Mouse (Mus musculus) MEL (cell line): ENCODE data around the gene Zfp583. TPM values are rescaled to one million over a fixed set of nuclear protein-coding genes. Genes with fewer than 3 reads are reported as not detected.

Experiments
- DNase-seq: peaks from one replicate; pipeline ENCODE4 v3.0.0; 2011; ENCODE audit warnings: low read depth, low spot score
- H3K27ac ChIP-seq: 2 replicates; pipeline ENCODE4 v1.5.1; 2012; ENCODE audit warnings: low read depth, mild to moderate bottlenecking, control low read depth, low read length, moderate library complexity; ENCODE audit not compliant: control insufficient read depth
- H3K27me3 ChIP-seq, 2 experiments: fragments of 150-350 bp in 1 of 2; sonication (generic) in 1 of 2; 2 replicates each; pipeline ENCODE4 v1.6.1; 2012; ENCODE audit warnings: low read length in 2 of 2, mild to moderate bottlenecking in 2 of 2, improper control_type of control experiment in 1 of 2, moderate library complexity in 1 of 2; ENCODE audit not compliant: insufficient read depth in 2 of 2, control insufficient read depth in 1 of 2
- H3K36me3 ChIP-seq, 2 experiments: 2 replicates each; pipeline ENCODE4 v1.6.1; 2012 to 2014; ENCODE audit warnings: low read length in 2 of 2, improper control_type of control experiment in 1 of 2, inconsistent platforms in 1 of 2, mild to moderate bottlenecking in 1 of 2; ENCODE audit not compliant: insufficient read depth in 2 of 2, control insufficient read depth in 1 of 2
- H3K4me1 ChIP-seq, 2 experiments: fragments of 150-350 bp in 1 of 2; sonication (generic) in 1 of 2; 2 replicates each; pipeline ENCODE4 v1.6.1; 2012; ENCODE audit warnings: low read length in 2 of 2, improper control_type of control experiment in 1 of 2, mild to moderate bottlenecking in 1 of 2; ENCODE audit not compliant: insufficient read depth in 2 of 2, control insufficient read depth in 1 of 2
- H3K4me3 ChIP-seq, 2 experiments: fragments of 150-350 bp in 1 of 2; sonication (generic) in 1 of 2; 2 replicates each; pipeline ENCODE4 v1.5.1; 2012; ENCODE audit warnings: low read depth in 2 of 2, low read length in 2 of 2, mild to moderate bottlenecking in 2 of 2, moderate library complexity in 2 of 2, control low read depth in 1 of 2, improper control_type of control experiment in 1 of 2; ENCODE audit not compliant: control insufficient read depth in 1 of 2, insufficient read depth in 1 of 2
- H3K79me2 ChIP-seq: 2 replicates; pipeline ENCODE4 v1.6.1; 2012; ENCODE audit warnings: mild to moderate bottlenecking, low read length, moderate library complexity; ENCODE audit not compliant: control insufficient read depth, poor library complexity, insufficient read depth
- H3K9ac ChIP-seq: 2 replicates; pipeline ENCODE4 v1.6.1; 2012; ENCODE audit warnings: low read depth, mild to moderate bottlenecking, control low read depth, low read length, moderate library complexity; ENCODE audit not compliant: control insufficient read depth, poor library complexity, severe bottlenecking
- H3K9me3 ChIP-seq: fragments of 150-350 bp; sonication (generic); replicated peaks from 2 replicates; pipeline ENCODE4 v1.6.1; 2012; ENCODE audit warnings: mild to moderate bottlenecking, low read length, improper control_type of control experiment, moderate library complexity; ENCODE audit not compliant: insufficient read depth
- BHLHE40 ChIP-seq: IDR thresholded peaks from 2 replicates; pipeline ENCODE4 v1.6.1; 2012; ENCODE audit warnings: low read depth, mild to moderate bottlenecking, inconsistent platforms, low read length, improper control_type of control experiment, borderline replicate concordance
- CHD1 ChIP-seq: IDR thresholded peaks from 2 replicates; pipeline ENCODE4 v1.6.1; 2012; ENCODE audit warnings: low read depth, mild to moderate bottlenecking, inconsistent platforms, low read length, improper control_type of control experiment
- CHD2 ChIP-seq: IDR thresholded peaks from 2 replicates; pipeline ENCODE4 v1.6.1; 2011; ENCODE audit warnings: low read length, improper control_type of control experiment
- CTCF ChIP-seq, 3 experiments: IDR thresholded peaks in 2 of 3; conservative IDR thresholded peaks in 1 of 3; 2 replicates each; pipeline ENCODE4 v1.5.1; 2011 to 2012; ENCODE audit warnings: low read length in 3 of 3, low read depth in 2 of 3, mild to moderate bottlenecking in 2 of 3, improper control_type of control experiment in 1 of 3, inconsistent platforms in 1 of 3, mixed read lengths in 1 of 3, moderate library complexity in 1 of 3; ENCODE audit not compliant: control insufficient read depth in 1 of 3, insufficient read depth in 1 of 3, poor library complexity in 1 of 3, severe bottlenecking in 1 of 3
- ELF1 ChIP-seq: IDR thresholded peaks from 2 replicates; pipeline ENCODE4 v1.6.1; 2014; ENCODE audit warnings: low read depth, mild to moderate bottlenecking, inconsistent platforms, low read length, improper control_type of control experiment, moderate library complexity
- EP300 ChIP-seq, 2 experiments: IDR thresholded peaks; 2 replicates each; pipeline ENCODE4 v1.6.1; 2011; ENCODE audit warnings: improper control_type of control experiment in 2 of 2, low read length in 2 of 2, low read depth in 1 of 2, mild to moderate bottlenecking in 1 of 2
- ETS1 ChIP-seq: IDR thresholded peaks from 2 replicates; pipeline ENCODE4 v1.6.1; 2012; ENCODE audit warnings: low read depth, mild to moderate bottlenecking, inconsistent platforms, low read length, improper control_type of control experiment, moderate library complexity
- GABPA ChIP-seq: IDR thresholded peaks from 2 replicates; pipeline ENCODE4 v1.6.1; 2012; ENCODE audit warnings: low read depth, mild to moderate bottlenecking, inconsistent platforms, low read length, improper control_type of control experiment, moderate library complexity
- GATA1 ChIP-seq: IDR thresholded peaks from 2 replicates; pipeline ENCODE4 v1.6.1; 2011; ENCODE audit warnings: low read depth, low read length, improper control_type of control experiment
- HCFC1 ChIP-seq: IDR thresholded peaks from 2 replicates; pipeline ENCODE4 v1.6.1; 2012; ENCODE audit warnings: low read depth, mild to moderate bottlenecking, inconsistent platforms, low read length, improper control_type of control experiment, moderate library complexity
- JUND ChIP-seq: IDR thresholded peaks from 2 replicates; pipeline ENCODE4 v1.6.1; 2011; ENCODE audit warnings: low read depth, mild to moderate bottlenecking, improper control_type of control experiment, low read length
- KAT2A ChIP-seq: conservative IDR thresholded peaks from 2 replicates; pipeline ENCODE4 v1.6.1; 2012; ENCODE audit warnings: low read depth, low read length, improper control_type of control experiment, inconsistent platforms
- MAFK ChIP-seq: IDR thresholded peaks from 2 replicates; pipeline ENCODE4 v1.6.1; 2011; ENCODE audit warnings: low read depth, mild to moderate bottlenecking, low read length, improper control_type of control experiment, borderline replicate concordance
- MAX ChIP-seq: IDR thresholded peaks from 2 replicates; pipeline ENCODE4 v1.6.1; 2011; ENCODE audit warnings: low read length, improper control_type of control experiment
- MAZ ChIP-seq: IDR thresholded peaks from 2 replicates; pipeline ENCODE4 v1.6.1; 2012; ENCODE audit warnings: low read depth, mild to moderate bottlenecking, inconsistent platforms, low read length, improper control_type of control experiment
- MEF2A ChIP-seq: IDR thresholded peaks from 2 replicates; pipeline ENCODE4 v1.6.1; 2014; ENCODE audit warnings: low read depth, mild to moderate bottlenecking, inconsistent platforms, low read length, improper control_type of control experiment; ENCODE audit not compliant: poor library complexity, insufficient replicate concordance, severe bottlenecking; ENCODE audit errors: extremely low read depth
- MXI1 ChIP-seq: IDR thresholded peaks from 2 replicates; pipeline ENCODE4 v1.6.1; 2011; ENCODE audit warnings: mild to moderate bottlenecking, low read depth, low read length, improper control_type of control experiment
- MYB ChIP-seq: IDR thresholded peaks from 2 replicates; pipeline ENCODE4 v1.6.1; 2011; ENCODE audit warnings: mild to moderate bottlenecking, low read depth, low read length, improper control_type of control experiment
- MYC ChIP-seq: IDR thresholded peaks from 2 replicates; pipeline ENCODE4 v1.6.1; 2011; ENCODE audit warnings: low read depth, mild to moderate bottlenecking, low read length, improper control_type of control experiment, moderate library complexity
- NELFE ChIP-seq: IDR thresholded peaks from 2 replicates; pipeline ENCODE4 v1.6.1; 2011; ENCODE audit warnings: low read depth, low read length, improper control_type of control experiment
- NRF1 ChIP-seq: IDR thresholded peaks from 2 replicates; pipeline ENCODE4 v1.6.1; 2014; ENCODE audit warnings: low read depth, mild to moderate bottlenecking, inconsistent platforms, low read length, improper control_type of control experiment, moderate library complexity; ENCODE audit not compliant: poor library complexity, insufficient read depth, severe bottlenecking
- POLR2A ChIP-seq, 2 experiments: IDR thresholded peaks; 2 replicates each; pipeline ENCODE4 v1.6.1; 2011 to 2012; ENCODE audit warnings: low read length in 2 of 2, mild to moderate bottlenecking in 2 of 2, control low read depth in 1 of 2, improper control_type of control experiment in 1 of 2, low read depth in 1 of 2, moderate library complexity in 1 of 2; ENCODE audit not compliant: control insufficient read depth in 1 of 2, insufficient read depth in 1 of 2, poor library complexity in 1 of 2
- POLR2AphosphoS2 ChIP-seq: IDR thresholded peaks from 2 replicates; pipeline ENCODE4 v1.6.1; 2011; ENCODE audit warnings: low read length, improper control_type of control experiment
- POLR2AphosphoS5 ChIP-seq: IDR thresholded peaks from 2 replicates; pipeline ENCODE4 v1.6.1; 2012; ENCODE audit warnings: low read depth, borderline replicate concordance, mild to moderate bottlenecking, inconsistent platforms, low read length, moderate library complexity, mixed read lengths
- RAD21 ChIP-seq: IDR thresholded peaks from 2 replicates; pipeline ENCODE4 v1.6.1; 2011; ENCODE audit warnings: mild to moderate bottlenecking, low read depth, low read length, improper control_type of control experiment
- RCOR1 ChIP-seq: IDR thresholded peaks from 2 replicates; pipeline ENCODE4 v1.6.1; 2012; ENCODE audit warnings: low read depth, mild to moderate bottlenecking, inconsistent platforms, low read length, improper control_type of control experiment
- SIN3A ChIP-seq: IDR thresholded peaks from 2 replicates; pipeline ENCODE4 v1.6.1; 2012; ENCODE audit warnings: low read length, improper control_type of control experiment, inconsistent platforms
- SMC3 ChIP-seq: IDR thresholded peaks from 2 replicates; pipeline ENCODE4 v1.6.1; 2011; ENCODE audit warnings: low read depth, low read length, improper control_type of control experiment
- TAL1 ChIP-seq: IDR thresholded peaks from 2 replicates; pipeline ENCODE4 v1.6.1; 2012; ENCODE audit warnings: mild to moderate bottlenecking, inconsistent platforms, low read length, moderate library complexity, mixed read lengths
- TBP ChIP-seq: IDR thresholded peaks from 2 replicates; pipeline ENCODE4 v1.8.0; 2011; ENCODE audit warnings: low read depth, low read length, improper control_type of control experiment
- TCF12 ChIP-seq: IDR thresholded peaks from 2 replicates; pipeline ENCODE4 v1.6.1; 2014; ENCODE audit warnings: low read depth, mild to moderate bottlenecking, inconsistent platforms, low read length, improper control_type of control experiment, moderate library complexity
- UBTF ChIP-seq: IDR thresholded peaks from 2 replicates; pipeline ENCODE4 v1.6.1; 2012; ENCODE audit warnings: low read depth, mild to moderate bottlenecking, inconsistent platforms, low read length, improper control_type of control experiment, moderate library complexity, borderline replicate concordance; ENCODE audit not compliant: insufficient read depth
- USF1 ChIP-seq: IDR thresholded peaks from 2 replicates; pipeline ENCODE4 v1.6.1; 2014; ENCODE audit warnings: low read depth, mild to moderate bottlenecking, inconsistent platforms, low read length, improper control_type of control experiment, moderate library complexity
- USF2 ChIP-seq, 2 experiments: IDR thresholded peaks; 2 replicates each; pipeline ENCODE4 v1.6.1; 2011 to 2012; ENCODE audit warnings: improper control_type of control experiment in 2 of 2, low read length in 2 of 2, borderline replicate concordance in 1 of 2, inconsistent platforms in 1 of 2, low read depth in 1 of 2, mild to moderate bottlenecking in 1 of 2; ENCODE audit not compliant: insufficient read depth in 1 of 2
- ZC3H11A ChIP-seq: IDR thresholded peaks from 2 replicates; pipeline ENCODE4 v1.6.1; 2012; ENCODE audit warnings: low read depth, mild to moderate bottlenecking, inconsistent platforms, low read length, improper control_type of control experiment
- ZKSCAN1 ChIP-seq: IDR thresholded peaks from 2 replicates; pipeline ENCODE4 v1.6.1; 2012; ENCODE audit warnings: low read depth, mild to moderate bottlenecking, inconsistent platforms, low read length, improper control_type of control experiment, moderate library complexity
- ZMIZ1 ChIP-seq: IDR thresholded peaks from 2 replicates; pipeline ENCODE4 v1.6.1; 2012; ENCODE audit warnings: low read depth, mild to moderate bottlenecking, inconsistent platforms, low read length, improper control_type of control experiment, moderate library complexity
- ZNF384 ChIP-seq: IDR thresholded peaks from 2 replicates; pipeline ENCODE4 v1.6.1; 2012; ENCODE audit warnings: low read depth, mild to moderate bottlenecking, inconsistent platforms, low read length, improper control_type of control experiment
- polyA plus RNA-seq, 2 experiments: library from polyadenylated mRNA; stranded (reverse) in 1 of 2; unstranded in 1 of 2; fragments of >175 nt in 1 of 2; fragments of >200 nt in 1 of 2; gene quantifications; 2 replicates each; pipeline versions ENCODE4 v1.2.1 to v1.2.4; 2012; ENCODE audit warnings: low replicate concordance in 2 of 2, low read depth in 1 of 2; ENCODE audit not compliant: insufficient read length in 2 of 2, insufficient read depth in 1 of 2, missing spikeins in 1 of 2
- total RNA-seq: library from RNA; depleted of rRNA; stranded (reverse); fragments of 300-350 nt; gene quantifications from 2 replicates; pipeline ENCODE4 v1.2.3, GENCODE M21; 2012

Gene Zfp583
- total and polyA plus RNA-seq, 3 experiments: not detected

DNA sequence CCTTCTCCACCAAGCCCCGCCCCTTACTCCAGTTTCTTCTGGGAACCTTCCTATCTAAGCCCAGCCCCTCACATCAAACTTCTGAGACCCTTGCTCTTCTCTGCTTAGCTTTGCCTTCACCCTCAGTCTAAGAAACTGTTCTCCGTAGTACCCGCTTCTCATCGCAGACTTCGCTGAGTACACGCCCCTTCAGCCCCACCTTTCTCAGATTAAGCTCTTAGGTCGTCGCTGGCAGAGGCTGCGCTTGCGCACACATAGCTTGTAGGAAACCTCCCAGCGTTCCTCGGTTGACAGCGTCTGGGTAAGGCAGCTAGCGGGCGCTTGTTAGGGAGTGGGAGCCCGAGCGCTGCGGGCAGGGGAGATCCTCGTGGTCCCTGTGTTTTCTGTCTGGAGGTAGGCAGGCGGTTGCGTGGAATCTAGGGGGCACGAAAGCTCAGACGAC lies 32.0 kb upstream of the Zfp583 start, which contains the start of gene Zfp78:
Zfp78 (plus strand) TSS at position 234 of the 442 bp plus-strand sequence.
- peak; percentile 97 for DNase-seq
- Histone ChIP-seq H3K36me3 (peaks cover 0 to 12% of the 10 kb centered on the region in 2 experiments; a peak in 2 of 4 replicates), H3K27ac (peak within 1 kb of the TSS; percentile 67), H3K79me2 (no peaks in the 10 kb centered on the region), H3K4me1 (peaks cover 2 to 5% of the 10 kb centered on the region in 2 experiments; a peak in 3 of 4 replicates), H3K9ac (peak within 1 kb of the TSS; percentile 79), H3K27me3 (no peaks in the 10 kb centered on the region), H3K4me3 (peak within 1 kb of the TSS; percentile 85 to 97), H3K9me3 (no peaks in the 10 kb centered on the region)
- TF ChIP-seq GATA1 (no peak), USF2 (IDR thresholded peaks at IDR 0.05; ENCODE audit: borderline replicate concordance in 1 of 2, insufficient read depth in 1 of 2, low read depth in 1 of 2, low read length in 2 of 2) (no peak), CHD1 (no peak), JUND (no peak), MAX (no peak), EP300 (IDR thresholded peaks at IDR 0.05; ENCODE audit: low read depth in 1 of 2, low read length in 2 of 2) (no peak), KAT2A (no peak), MEF2A (no peak), POLR2AphosphoS5 (no peak), MAFK (no peak), SIN3A (peak; percentile 81), POLR2A (IDR thresholded peaks at IDR 0.05; ENCODE audit: control insufficient read depth in 1 of 2, insufficient read depth in 1 of 2, low read depth in 1 of 2, low read length in 2 of 2, poor library complexity in 1 of 2) (peak; percentile 49 to 66; a peak in 1 of 4 replicates), NELFE (peak; percentile 61), ZC3H11A (no peak), MYC (no peak), ELF1 (no peak), MAZ (0 out of 2 replicates have a peak, but pooled peaks have one; percentile 13), BHLHE40 (no peak), USF1 (no peak), UBTF (no peak), ZMIZ1 (0 out of 2 replicates have a peak, but pooled peaks have one; percentile 33), TAL1 (no peak), NRF1 (peak; percentile 88), MXI1 (peak; percentile 70; the same call in 1 of the 2 replicates), ETS1 (no peak), HCFC1 (no peak; the same call in none of the 2 replicates), ZKSCAN1 (no peak), TCF12 (0 out of 2 replicates have a peak, but pooled peaks have one; percentile 3), TBP (no peak), CTCF (IDR thresholded peaks at IDR 0.05 in 2 of 3, conservative IDR thresholded peaks at IDR 0.05 in 1 of 3; ENCODE audit: control insufficient read depth in 1 of 3, insufficient read depth in 1 of 3, low read depth in 2 of 3, low read length in 3 of 3, poor library complexity in 1 of 3, severe bottlenecking in 1 of 3) (no peak), ZNF384 (no peak), SMC3 (no peak), CHD2 (no peak), MYB (no peak), POLR2AphosphoS2 (no peak), GABPA (no peak), RAD21 (no peak), RCOR1 (no peak)
